Mouse (Mus musculus): ENCODE data around the gene Dag1.

DNA sequence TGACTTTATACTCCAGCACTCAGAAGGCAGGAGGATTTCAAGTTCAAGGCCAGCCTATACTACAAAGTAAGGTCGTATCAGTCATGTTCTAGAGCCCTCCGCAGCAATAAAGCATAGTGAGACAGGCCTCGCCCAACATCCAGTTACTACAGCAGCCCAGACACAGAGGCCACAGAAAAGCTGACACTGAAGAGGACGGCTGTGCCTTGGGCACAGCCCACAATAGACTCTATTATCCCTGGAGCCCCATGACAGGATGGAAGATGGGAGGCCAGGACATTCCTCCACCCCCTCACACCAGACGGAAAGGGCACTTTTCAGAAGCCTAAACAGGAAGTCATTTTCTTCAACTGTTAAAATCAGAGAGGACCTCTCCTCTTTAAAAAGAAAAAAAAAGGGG, 14.8 kb downstream of the Dag1 start:
- TF ChIP-seq CTCF (IDR thresholded peaks at IDR 0.05; ENCODE audit: extremely low read depth, insufficient read depth, low read length): no peak
- TF ChIP-seq POLR2A (IDR thresholded peaks at IDR 0.05; ENCODE audit: extremely low read depth, insufficient read depth, low read length): no peak
